Mouse (Mus musculus): ENCODE results near the gene Ccdc183.
A peak's percentile ranks its signal among the peaks of the same experiment; 100 is the strongest.

The Ccdc183 gene

DNA sequence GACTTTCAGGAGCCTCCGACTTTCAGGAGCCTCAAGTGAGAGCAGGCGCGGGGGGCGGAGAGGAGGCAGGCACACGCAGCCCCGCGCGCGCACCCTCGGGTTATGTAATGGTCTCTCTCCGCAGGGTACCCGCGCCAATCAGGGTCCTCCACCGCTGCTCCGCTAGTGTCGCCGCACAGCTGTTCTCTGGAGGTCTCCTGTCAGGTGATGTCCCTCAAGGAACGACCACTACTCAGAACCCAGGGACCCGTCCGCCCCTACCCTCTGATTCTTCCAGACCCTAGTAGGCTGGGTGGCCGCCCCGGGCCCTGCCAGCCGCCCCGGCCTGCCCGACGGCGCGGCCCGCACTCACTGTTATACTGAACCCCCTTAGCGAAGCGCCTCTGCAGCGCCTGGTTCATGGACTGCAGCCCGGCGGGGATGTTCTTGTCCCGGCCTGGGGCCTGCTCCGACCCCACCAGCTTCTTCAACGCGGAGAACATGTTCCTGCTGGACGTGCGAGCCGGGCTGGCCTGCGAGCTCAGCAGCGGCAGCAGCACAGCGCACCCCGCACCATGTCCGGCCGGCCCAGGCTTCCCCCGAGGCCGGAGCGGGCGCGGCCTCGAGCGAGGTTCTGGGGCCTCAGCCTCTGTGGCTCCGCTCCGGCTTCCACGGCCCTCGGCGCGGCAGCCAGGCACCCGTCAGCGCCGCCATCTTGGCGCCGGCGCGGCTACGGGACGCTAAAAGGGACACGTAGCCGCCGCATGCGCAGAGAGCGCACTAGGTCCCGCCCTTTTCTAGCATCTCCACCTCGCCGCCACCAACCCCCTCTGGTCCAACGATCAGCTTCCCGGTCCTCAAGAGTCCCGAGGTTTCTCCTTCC lies 9.5 kb downstream of the Ccdc183 start, which contains the start of gene Rabl6:
Gene Rabl6 (minus strand): TSS at position 761 of the 862 bp plus-strand sequence.
- DNase-seq (ENCODE audit: low spot score in 2 of 2), result peak; percentile 84 to 89

GRCm38 (mm10) chr2:25602526-25602925 lies 15.0 kb downstream of the Ccdc183 start:
- DNase-seq (ENCODE audit: low spot score in 2 of 2), result no peak

GRCm38 (mm10) chr2:25600037-25600436 lies 17.4 kb downstream of the Ccdc183 start:
- DNase-seq (ENCODE audit: low spot score in 2 of 2), result no peak

DNA sequence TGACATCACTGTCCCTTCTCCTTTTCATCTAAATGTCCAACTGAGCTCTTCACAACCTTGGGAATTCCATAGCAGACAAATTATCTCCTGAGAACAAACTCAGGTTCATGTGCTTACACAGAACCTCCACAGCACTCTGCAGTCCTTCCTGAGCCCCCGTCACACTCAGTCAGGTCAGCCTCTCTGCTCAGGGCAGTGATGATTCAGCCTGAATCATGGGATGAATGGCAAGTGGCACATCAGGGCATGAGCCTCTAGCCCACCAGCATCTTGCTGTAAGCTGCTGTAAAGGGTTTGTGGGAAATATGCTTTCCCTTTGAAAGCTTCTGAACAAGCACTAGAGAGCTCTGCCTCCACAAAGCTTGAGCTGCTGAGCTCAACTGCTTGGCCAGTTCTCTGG lies 18.7 kb downstream of the Ccdc183 start:
- no peak for DNase-seq (ENCODE audit: low spot score in 2 of 2)

GRCm38 (mm10) chr2:25596765-25597510 lies 20.5 kb downstream of the Ccdc183 start:
- no peak for DNase-seq (ENCODE audit: low spot score in 2 of 2)

DNA sequence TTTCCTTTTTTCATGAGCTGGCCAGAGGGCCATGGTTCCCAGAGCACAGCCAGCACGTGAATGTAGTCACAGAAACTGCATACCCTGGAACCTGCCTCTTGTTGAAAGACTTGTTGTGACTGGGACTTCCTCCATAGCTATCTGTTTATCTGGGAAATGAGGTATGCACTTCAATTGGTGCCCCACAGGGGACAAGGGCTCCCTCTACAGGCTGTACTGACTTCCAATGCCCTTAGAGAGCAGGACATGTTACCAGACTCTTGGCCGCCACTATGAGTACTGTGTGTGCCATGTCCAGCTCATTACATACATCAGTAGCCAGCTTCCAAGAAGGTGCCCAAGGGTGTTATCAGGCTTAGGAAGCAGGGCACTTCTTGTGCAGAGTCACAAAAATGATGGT lies 25.6 kb downstream of the Ccdc183 start:
- DNase-seq (ENCODE audit: low spot score in 2 of 2), result no peak

DNA sequence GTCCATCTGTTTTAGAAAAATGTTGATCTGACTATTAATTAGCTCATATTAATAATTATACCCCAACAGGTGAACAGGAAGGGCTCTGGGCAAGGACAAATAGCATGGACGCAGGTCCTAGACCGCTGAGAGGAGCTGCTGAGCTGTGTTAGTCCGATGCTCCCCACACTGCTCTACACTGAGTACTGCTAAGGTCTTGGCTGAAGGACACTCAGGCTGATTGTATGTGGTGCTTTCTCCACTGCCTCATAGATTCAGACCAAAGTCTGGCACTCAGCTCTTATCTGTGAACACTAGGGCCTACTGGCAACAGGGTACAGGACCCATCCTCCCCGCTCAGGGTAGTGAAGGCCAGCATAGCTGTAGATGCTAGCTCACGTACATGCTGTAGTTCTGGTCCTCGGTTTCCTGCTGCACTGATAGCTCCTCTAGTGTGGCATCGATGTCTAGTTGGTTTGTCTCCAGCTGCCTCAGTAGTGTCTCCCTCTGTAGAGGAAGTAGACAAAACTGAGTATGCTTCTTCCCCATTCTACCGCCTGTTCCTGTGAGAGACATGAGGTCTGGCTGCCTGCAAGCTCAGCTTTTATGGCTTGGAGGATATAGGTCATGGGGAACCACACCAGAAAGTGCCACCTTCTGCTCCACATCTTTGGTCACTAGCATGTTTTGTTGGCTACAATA lies 29.1 kb downstream of the Ccdc183 start:
- no peak for DNase-seq (ENCODE audit: low spot score in 2 of 2)

DNA sequence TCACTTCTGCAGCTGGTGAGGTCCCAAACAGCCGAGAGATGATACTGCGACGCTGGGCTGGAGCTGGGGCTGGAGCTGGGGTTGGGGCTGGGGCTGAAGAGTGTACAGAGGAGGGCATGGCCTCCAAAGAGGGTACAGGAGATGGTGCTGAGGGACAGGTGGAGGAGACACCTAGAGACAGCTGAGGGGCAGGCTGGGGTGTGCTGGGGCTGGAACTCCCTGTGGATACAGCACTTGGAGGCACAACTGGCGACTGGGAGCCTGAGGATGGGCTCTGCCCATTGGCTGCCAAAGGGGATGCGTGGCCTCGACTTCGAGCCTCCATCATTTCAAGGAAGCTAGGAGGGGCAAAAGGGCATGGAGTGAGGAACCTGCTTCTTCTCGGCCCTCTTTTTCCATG lies 30.2 kb downstream of the Ccdc183 start:
- DNase-seq (ENCODE audit: low spot score in 2 of 2), result no peak

- no peak for DNase-seq (ENCODE audit: low spot score in 2 of 2)
These were observed 31.9 kb downstream of the Ccdc183 start for GRCm38 (mm10) chr2:25585601-25586000.

- no peak for DNase-seq (ENCODE audit: low spot score in 2 of 2)
These were observed 32.6 kb downstream of the Ccdc183 start for GRCm38 (mm10) chr2:25584856-25585255.

- DNase-seq (ENCODE audit: low spot score in 2 of 2), result no peak
These were observed 33.3 kb downstream of the Ccdc183 start for GRCm38 (mm10) chr2:25584152-25584551.

- DNase-seq (ENCODE audit: low spot score in 2 of 2), result no peak
These were observed 33.9 kb downstream of the Ccdc183 start for GRCm38 (mm10) chr2:25583571-25583970.

DNA sequence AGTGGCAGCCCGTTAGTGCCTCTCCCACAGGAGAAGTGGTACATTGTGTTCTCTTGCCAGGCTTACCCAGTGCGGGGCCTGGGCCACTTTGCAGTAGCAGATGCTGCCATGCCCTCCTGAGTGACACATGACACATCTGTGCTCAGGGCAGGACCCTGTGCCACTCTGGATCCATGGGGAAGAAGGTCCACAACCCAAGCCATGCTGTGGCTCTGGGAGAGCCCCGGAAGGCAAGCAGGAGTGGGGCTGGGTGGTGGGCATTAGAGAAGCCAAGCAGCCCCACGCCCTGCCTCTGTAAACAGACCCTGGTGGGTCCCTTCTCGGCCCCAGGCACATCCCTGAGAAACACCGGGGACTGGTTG lies 34.4 kb downstream of the Ccdc183 start:
- no peak for DNase-seq (ENCODE audit: low spot score in 2 of 2)

GRCm38 (mm10) chr2:25582466-25583119 lies 34.9 kb downstream of the Ccdc183 start:
- no peak for DNase-seq (ENCODE audit: low spot score in 2 of 2)

DNA sequence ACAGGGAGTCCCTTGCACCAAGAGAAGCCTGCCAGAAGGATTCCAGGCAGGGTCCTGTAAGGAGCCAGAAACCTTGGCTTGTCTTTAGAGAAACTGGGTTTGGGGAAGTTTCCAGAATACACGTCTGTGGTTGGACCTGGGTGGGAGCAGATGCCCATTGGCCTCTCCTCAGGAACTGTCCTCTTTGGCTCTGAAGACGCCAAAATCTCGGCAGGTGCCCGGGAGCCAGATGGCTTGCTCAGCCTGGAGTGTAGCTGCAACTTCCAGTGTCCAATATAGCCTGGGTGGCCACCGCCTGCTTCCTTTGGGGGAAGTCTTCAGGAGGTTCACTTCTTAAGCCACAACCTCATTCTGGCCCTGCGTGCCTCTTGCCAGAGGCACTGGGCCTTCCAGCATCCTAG lies 35.6 kb downstream of the Ccdc183 start:
- DNase-seq (ENCODE audit: low spot score in 2 of 2), result no peak

DNA sequence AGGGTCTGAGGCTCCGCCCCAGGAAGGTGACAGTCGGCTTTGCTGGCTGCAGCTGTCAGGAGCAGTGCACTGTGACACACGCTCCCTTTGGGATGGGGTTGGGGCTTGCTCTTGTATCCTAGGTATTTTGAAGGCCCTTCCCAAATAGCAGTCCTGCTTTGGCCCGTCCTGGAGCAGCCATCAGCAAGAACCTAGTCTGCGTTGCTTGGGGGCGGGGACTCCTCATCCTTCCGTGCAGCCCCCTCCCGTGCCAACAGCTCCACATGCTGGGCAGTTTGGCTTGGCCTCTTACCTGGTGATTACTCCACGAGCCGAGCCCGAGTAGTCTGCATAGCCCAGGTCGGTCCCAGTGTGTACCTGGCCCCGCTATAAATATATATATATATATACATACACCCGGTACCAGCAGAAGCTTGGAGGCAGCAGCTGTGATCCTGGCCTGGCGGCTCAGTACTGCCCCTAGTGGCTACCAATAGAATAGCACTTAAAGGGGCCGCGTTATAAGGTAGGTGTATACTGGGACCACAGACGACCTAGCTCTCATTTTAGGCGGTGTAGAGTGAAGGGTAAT lies 36.1 kb downstream of the Ccdc183 start, which contains the start of gene Ajm1:
Gene Ajm1 (minus strand): TSS at position 464 of the 571 bp plus-strand sequence.
- DNase-seq (ENCODE audit: low spot score in 2 of 2), result peak in 1 of 2 experiments; percentile 56

- DNase-seq (ENCODE audit: low spot score in 2 of 2), result no peak
These were observed 36.8 kb downstream of the Ccdc183 start for GRCm38 (mm10) chr2:25580621-25581101.

DNA sequence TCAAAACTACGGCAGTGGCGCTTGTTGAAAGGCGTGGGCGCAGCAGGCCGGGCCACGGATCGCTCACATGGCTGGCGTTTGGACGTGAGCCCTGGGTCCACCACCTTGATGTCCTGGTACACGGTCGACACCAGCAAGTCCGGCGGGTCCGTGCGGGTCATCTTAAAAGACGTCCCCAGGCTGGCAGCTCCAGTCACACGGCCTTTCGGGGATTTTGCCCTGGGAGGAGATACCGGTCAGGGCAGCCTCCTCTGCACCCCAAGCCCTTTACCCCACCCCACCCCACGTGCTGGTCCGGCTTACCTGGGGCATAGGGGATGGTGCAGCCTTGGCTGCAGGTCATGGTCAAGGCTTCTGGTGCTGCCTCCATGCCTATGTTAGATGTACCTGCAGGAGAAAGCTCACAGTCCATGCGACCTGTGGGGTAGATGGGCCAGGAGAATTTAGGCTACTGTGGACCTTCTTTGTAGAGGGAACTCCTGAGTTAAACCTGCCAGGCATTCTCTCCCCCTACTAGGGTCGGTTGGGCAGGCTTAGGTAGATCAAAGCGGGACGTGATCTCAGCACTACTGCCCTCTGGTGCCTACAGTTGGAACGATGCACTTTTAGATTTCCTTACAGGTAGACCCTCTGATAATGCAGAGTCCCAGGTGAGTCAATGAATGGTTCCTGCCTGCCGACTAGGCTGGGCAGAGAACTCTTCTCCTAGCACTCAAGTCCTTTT lies 37.6 kb downstream of the Ccdc183 start:
- no peak for DNase-seq (ENCODE audit: low spot score in 2 of 2)

DNA sequence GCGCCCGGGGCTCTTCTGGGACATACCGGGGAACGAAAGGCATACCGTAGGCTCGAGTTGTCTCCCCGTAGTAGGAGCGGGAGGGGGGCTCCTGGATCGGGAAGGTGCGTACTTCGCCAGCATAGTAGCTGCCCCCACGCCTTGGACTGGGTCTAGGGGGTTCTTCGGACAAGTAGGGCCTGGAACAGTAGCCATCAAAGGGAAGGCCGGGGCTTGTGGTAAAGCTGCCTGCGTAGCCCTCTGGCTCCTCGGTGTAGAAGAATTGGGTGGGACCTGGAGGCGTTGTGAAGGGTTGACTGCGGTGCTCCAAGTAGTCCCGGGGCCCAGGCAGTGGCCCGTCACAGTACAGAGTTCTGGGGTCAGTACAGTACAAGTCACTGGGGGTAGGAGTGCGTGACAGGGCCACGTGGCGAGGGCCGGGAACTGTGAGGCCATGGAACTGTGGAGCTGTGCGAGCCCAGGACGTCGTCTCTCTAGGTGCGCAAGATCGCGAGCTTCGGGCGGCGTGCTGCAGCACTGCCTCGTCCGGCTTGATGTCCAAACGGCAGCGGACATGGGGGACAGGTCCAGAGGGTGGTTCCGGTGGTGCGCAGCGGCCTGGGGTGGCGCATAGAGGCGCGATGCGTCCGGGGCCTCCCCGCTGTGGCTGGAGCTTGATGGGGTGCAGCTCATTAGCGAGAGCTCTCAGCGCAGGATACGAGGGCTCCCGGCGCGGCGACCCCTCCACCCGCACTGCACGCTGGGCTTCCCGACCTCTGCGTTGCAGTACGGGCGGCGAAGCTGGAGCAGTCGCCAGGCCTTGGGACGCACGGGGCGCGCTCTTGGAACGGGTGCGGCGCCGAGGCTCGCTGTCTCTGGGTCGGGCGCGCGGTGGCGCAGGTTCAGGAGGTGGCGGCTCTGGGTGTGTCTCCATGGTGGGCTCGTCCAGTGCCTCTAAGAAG lies 38.4 kb downstream of the Ccdc183 start:
- DNase-seq (ENCODE audit: low spot score in 2 of 2), result no peak

Measured in urinary bladder, postnatal 36 days (tissue).